Mouse (Mus musculus) gastrocnemius, adult 18-20 months (tissue): Measurements from ENCODE around the gene Kcnn1. TPM values are rescaled to one million over a fixed set of nuclear protein-coding genes. Genes with fewer than 3 reads are reported as not detected.

Experiments
- DNase-seq: peaks from one replicate; pipeline ENCODE4 v3.0.0; 2021; ENCODE audit warnings: low spot score
- total RNA-seq, 2 experiments: library from RNA; stranded (reverse); gene quantifications; 2 replicates each; pipeline ENCODE4 v1.2.3; 2021

Kcnn1 gene
- total RNA-seq, 2 experiments from 2014 or later, result 18.2 to 21.1 TPM

DNA sequence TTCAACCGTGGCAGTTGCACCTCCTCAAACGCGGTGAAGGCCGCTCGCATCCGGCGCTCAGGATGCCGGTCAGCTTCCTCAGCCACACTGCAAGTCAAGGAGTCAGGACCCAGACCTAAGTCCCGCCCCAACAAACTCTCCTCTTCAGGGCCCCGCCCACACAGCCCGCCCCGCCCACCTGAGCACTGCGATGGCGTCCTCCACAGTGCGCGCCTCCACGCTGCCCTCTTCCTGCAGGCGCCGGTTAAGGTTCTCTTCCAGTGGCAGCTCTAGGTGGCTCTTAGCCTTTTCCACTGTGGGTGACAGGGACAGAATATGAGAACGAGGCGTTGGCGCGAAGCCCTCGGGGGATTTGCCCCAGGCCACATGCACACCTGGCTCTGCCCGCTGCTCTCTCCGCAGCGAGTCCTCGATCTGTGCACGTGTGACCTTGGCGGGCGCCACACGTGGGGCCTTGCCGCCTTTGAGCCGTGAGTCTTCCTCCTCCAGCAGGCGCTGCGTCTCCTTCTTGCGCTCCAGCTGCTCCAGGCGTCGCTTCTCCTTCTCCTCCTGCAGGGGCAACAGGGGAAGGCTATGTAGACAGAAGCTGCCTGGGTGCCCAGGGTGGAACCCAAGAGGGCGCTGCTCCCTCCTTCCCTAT lies 5.6 kb upstream of the Kcnn1 start:
- DNase-seq, result no peak

DNA sequence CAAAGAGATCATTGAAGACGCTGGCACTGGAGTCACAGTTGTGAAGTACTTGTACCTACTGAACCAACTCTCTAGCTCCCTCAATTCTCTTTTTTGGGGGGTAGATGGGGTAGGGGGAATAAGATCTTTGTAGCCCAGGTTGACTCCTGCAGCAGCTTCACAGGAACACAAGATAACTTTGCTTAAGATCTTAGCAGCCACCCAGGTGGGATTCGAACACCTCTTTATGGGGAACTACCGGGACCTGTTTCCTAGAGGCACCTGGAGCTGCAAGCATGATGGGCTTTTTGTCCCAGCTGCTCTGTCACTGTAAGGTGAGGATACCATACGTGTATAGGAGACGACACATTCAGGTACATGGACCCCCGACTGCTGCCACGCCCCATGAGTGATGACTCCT lies 3.5 kb upstream of the Kcnn1 start:
- DNase-seq, result no peak

DNA sequence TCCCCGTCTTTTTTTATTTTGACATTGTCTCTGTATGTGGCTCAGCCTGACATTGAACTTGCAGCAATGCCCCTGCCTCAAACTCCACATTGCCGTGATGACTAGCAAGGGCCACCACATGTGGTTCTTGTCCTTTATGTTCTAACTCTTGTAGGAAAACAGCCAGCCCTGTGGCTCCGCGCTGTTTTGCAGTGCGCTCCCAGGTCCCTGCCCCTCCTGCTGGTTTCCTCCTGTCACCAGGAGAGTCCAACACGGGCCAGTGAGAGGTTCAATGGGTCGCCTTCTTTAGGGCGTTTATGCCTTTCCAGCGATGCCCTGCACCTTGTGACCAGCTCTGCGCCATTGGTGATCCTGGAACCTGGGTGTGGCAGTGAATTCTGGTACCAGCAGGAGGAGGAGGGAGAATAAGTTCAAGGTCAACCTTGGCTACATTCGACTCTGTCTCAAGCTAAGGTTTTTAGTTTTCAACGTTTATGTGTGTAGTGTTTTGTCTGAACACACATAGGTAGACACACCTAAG lies 3.0 kb upstream of the Kcnn1 start:
- no peak for DNase-seq

DNA sequence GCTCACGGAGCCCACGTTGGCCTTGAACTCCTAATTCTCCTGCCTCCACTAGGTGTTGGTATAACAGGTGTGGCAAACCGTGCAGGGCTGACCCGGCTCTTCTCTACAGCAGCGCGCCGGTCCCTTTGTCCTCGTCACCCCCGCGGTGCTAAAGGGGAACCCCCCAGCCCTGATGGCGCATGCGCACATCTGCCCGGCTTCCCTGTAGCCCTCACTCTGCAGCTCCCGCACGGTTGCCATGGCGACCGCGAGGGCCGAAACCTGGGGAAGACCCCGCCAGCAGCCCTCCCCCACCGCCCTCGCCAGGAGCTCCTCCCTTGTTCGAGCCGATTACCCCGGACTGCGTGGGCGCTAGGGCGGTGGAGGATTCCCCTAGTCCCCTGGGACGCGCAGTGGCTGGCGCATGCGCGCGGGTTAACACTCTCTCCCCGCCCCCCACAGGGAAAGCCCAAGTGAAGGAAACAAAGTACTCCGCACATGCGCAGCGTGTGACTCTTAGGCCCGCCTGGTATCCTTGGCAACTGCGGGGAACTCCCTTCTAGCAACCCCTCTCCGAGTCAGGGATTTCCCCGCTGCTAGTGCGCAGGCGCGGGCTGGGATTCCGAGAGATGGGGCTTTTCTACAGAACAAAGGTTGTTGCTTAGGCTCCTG lies 2.4 kb upstream of the Kcnn1 start:
- peak; percentile 99 for DNase-seq

DNA sequence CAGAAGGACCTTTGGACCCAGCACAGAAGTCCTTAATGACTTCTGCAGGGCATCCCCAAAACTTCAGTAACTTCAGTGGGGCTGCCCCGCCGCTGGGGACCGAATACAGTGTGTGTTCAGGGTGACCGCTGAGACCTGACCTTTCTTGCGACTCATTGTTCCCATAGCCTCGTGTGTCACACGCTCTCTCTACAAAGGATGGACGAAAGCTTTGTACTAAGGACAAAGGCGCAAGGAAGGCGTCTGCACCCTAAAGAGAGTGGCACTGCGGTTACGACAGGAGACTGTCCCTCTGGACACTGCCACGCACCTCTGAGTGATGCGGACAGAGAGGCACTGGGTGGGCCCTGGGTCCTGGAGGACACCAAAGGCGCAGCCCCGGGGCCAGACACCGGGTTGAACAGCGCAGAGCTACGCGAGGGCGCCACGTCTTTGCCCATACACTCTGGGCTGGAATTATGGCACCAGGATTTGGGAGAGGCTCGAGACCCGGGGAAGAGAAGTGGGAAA lies 1.7 kb upstream of the Kcnn1 start:
- DNase-seq, result no peak

DNA sequence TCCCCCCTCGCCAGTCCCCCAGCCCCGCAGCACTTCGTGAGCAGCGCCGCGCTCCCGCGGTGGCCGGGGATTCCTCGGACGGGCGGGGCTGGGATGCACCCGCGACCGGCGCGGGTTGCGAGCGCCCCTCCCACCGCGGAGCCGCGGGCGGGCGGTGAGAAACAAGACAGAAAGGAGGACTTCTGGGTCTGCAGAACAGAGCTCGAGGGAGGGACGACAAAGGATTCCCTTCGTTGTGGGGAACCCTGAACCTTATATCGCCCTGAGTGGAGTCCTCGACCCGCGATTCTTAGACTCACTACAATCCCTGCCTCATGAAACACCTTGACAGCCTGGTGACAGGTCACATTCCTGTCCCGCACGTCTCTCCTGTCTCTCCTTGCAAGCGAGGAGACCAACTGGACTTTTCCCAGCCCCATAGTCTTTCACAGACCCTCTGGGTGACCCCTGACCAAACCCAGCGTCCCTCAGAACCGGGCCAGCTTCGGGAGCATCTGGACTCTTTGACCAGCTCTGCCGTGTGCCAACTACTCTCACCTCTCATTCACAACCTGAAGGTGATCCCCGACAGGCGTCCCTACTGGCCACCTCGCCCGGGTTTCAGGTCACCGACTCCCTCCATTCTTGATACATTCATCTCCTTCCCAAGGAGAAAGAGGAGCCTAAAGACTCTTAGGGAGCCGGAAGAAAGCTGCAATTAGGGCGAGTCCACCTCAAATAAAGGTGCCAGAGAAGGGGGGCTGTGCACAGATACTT lies 1.1 kb upstream of the Kcnn1 start:
- DNase-seq, result no peak

DNA sequence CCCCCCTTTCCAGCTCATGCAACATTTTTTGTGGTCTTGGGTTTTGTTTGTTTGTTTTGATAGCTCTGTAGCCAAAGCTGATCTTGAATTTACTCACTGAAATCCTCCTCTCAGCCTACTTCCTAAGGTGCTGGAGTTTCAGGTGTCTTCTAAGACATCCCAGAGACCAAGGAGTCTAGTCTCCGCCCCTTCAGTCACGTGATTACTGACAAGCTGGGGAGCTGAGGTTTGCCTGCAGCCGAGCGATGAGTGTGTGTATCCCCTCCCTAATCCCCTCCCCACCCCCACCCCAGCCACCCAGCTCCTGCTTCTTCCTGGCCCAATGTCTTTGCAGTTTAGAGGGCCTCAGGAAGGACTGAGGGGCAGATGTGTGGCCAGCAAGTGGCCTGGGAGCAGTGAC lies 5.5 kb downstream of the Kcnn1 start:
- DNase-seq, result no peak

DNA sequence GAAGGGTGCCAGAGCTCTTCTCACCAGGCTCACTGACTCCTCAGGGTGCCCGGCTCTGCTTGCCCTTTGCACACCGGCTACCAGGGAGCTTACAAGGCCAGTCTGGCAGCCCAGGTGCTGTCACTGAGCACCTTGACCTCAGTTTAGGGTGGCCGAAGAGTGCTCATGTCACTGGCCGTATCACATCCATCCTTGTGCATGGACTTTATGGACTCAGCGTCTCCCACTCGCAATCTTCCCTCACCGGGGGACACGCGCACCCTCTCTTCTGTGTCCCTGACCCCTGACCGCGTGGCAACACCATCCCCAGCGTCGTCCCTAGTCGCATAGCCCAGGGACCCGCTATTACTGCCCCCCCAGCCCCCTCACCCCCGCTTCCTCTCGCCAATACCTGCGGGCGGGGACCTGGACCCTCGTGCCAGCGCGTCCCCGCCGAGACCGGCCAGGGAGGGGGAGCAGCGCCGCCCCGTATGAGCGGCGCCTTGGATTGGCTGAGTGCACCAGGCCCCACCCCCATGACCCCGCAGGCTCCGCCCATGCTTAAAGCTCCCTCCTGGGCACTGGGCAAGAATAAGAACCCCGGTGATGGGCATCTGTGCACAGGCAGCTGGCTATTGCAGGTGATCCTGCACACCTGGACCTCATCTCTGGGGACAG lies 6.4 kb downstream of the Kcnn1 start:
- peak; percentile 86 for DNase-seq

DNA sequence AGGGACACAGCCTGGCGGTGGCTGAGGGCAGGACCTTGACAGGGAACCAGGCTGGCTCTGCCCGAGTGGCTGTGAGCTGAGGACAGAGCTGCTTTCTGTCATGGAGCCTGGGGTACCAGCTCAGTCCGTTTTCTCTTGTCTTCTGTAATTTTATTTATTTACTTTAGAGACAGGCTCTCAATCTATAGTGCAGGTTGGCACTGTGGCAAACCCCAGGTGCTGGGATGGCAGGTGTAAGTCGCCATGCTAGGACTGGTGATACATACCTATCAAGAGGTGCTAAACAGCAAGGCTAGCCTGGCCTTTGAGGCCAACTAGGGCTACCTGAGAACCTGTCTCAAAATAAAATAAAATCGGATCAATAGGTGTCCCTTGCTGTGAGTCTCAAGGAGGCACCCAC lies 7.0 kb downstream of the Kcnn1 start:
- DNase-seq, result no peak

DNA sequence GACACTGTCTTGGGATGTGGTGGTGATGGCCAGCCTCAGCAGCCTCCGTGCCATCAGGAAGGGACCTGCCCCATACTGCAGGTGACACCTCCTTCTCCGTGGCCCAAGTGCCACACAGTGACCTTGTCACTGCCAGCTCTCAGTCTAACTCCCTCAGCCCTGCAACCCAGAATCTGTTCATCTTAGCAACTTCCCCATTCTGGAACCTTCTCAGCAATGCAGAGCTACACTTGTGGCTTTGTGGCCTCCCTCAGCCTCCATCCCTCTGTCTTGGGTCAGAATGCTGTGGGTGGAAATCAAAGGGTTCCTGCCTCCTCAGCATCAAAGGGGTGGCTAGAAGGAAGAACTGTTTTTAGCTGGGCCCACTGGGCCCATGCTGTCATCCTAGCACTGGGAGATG lies 9.2 kb downstream of the Kcnn1 start:
- DNase-seq, result no peak

DNA sequence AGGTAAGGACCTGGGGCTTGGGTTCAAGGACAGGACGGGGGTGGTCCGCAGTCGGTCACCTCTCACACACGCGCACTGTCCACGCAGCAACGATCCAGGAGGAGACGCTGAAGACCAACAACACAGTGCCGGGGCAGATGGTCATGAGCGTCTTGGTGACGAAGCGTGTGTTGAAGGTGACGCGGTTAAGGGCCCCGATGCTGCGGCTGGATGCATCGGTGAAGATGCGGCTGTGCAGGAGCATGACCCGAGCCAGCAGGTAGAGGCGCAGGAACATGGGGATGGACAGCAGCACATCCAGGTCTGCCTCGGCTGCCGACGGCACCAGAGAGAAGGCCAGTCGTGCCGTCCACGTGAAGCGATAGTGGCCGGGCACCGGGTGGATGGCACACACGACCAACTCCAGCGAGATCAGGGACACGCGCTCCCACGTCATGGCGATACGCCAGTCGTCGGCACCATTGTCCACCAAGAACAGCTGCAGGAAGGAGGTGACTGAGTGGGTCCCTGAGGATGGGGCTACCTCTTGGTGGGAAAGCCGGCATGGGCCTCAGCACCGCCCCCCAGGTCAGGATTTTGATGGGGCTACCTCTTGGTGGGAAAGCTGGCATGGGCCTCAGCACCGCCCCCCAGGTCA lies 10.3 kb downstream of the Kcnn1 start:
- DNase-seq, result no peak

DNA sequence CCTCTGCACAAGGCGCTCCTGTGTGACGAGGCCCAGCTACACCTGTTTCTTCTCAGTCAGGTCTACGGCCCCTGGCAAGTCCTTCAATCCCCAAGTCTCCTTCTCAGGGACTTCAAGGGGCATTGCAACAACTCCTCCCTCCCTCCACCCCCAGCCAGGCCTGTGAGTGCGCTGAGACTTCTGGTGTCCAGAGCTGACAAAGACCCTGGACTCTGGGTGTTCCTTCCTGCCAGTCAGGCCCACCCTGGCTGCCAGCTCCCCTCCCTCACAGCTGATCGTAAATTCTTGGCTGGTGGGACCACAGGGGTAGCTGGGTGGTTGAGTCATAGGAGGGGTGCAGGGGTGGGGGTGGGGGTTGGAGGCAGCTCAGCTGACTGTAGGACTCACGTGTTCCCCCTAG lies 11.2 kb downstream of the Kcnn1 start:
- no peak for DNase-seq

DNA sequence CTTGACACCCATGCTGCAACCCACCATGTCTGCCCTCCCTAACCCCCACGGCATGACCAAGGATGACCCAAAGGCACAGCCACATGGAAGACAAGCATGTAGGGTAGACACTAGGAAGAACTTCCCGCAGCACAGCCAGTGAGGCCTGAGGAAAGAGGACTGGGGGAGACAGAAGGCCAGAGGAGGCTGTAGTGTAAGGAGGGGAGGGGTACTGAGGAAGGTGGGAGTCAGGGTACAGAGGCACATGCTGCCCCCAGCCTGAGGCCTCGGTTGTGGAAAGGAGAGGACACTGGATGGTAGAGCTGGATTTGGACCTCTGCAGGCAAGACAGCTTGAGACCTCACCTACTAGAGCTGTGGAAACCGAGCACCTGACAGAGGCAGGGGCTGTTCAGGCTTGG lies 12.1 kb downstream of the Kcnn1 start:
- no peak for DNase-seq

DNA sequence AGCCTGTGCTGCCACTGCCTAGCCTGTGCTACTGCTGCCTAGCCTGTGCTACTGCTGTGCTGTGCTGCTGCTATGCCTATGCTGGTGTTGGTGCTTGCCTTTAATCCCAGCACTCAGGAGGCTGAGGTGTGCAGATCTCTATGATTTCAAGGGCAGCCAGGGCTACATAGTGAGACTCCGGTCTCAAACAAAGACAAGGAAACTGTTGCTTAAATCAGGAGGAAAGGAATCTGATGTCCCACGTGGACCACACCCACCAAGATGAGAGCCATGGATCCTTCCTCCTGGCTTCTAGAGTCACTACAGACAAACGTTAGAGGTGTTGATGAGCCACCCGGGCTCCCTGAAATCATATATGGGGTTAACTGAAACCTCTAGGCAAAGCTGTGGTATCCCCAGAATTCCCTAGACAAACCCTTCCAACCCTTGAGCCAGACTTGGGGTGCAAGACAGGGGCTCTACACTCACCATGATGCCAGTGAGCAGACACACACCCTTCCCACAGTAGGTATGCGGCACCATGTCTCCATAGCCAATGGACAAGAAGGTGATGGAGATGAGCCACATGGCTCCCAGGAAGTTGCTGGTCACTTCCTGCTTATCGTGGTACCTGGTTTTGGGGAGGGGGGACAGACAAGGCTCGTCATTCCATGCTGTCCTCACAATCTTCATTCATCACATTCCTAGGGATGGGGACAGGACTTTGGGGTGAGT lies 12.8 kb downstream of the Kcnn1 start:
- DNase-seq, result no peak

DNA sequence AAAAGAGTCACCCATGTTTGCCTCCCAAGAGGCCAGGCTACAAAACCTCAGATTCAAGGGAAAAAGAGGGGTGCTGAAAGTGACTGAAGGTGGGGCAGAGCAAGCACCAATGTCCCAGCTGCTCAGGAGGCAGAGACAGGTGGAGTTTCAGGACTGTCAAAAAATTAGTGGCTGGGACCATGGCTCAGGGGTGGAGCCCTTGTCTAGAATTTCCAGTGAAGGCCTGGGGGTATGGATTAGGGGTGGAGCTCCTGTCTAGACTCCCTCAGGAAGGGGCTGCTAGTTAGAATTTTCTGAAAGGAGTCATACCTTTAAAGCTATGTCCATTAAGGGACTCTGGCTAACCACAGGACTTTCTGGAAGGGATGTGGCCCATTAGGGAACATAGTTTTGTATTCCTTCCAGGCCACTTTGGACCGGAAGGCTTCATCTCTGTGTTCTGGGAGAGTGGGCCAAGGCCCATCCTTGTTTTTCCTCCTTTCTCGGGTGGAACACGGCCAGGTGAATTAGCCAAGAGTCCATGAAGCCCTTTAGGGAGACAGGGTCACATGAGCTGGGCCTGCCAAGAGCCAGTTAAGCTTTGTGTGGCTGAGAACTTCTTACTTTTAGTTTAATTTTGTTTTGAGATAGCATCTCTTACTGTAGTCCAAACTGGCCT lies 13.6 kb downstream of the Kcnn1 start:
- DNase-seq, result peak; percentile 84

DNA sequence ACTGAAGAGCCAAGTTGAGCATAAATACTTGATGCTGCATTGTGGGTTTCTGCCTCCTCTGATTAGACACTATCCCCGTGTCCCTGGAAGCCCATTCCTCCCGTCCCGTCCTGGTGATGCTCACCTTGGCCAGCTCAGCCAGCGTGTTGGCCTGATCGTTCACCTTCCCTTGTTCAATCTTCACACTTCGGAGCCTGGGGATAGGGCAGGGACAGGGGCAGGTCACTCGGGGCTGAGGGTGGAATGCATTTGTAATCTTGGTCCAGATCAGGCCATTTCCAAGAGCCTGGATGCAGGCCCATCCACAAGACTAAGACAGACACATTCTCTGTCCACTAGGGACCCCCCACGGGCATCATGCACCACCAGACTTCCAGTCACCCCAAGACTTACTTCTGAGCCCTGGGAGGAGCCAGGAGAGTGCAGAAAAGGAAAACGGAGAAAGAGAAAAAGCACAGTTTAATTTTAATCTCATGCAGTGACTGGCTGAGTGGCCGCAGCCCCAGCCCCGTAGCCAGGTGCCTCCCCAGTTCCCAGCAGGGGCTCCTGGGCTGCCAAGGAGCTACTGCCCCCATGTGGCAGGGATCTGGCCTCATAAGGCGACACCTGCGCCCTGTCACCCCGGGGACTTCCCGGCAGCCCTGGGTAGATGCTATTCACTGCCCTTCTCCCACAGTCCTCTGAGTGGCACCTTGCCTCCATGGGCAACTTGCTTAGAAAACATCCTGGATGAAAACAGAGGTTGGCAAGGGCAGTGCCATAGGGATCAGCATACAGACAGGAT lies 16.5 kb downstream of the Kcnn1 start:
- no peak for DNase-seq

DNA sequence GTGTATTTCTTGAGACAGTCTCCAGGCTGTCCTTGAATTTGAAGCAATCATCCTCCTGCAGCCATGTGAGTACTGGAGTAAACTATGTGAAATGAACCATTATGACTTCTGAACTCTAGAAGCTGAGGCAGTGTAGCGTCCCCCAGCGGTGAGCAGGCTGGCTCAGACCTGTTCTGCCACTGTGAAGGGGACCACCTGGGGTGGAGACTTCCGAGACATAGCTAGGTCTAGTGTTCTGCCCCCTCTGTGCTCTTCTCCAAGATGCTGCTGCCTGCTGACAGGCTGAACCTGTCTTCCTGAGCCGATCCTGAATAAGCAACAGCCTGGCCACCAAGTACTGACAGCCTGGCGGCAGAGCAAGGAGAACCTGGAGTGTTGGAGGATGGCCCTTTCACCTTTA lies 17.9 kb downstream of the Kcnn1 start:
- no peak for DNase-seq

DNA sequence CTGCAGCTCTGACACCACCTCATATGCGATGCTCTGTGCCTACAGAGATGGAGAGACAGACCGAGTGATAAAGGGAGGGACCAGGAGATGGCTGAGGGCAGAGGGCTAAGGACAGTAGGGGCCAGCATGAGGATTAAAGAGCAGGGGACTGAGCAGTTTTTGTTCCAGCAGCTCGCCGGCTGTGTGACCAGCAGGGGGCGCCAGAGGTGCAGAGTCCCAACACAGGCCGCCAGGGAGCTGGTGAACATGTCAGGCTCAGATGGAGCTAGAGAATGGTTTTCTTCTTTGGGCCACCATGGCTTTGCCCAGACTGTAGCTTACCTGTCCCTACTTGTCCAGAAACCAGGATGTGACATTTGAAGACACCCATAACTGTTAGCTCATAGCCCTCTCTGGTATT lies 18.5 kb downstream of the Kcnn1 start:
- peak; percentile 91 for DNase-seq

DNA sequence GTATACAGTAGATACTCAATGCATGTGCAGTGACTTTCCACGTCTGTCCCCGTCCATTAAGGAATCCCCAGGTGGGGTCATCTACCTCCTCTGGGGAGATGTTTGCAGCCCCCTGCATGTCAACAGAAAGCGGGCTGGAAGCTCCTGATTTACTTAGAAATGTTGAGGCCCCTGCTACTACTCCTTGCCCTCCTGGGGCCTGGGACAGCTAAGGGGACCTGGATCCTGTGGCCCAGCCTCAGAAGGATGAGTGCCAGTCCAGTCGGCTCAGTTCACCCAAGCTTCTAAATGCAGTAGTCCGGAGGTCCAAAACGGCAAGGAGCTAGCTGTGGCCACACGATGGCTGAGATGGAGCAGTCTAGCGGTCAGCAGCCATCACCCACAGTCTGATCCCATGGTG lies 19.1 kb downstream of the Kcnn1 start:
- DNase-seq, result no peak
